Mouse (Mus musculus) brain, embryonic 14.5 days (tissue): ENCODE results near the gene Srebf2.

Experiments
- CTCF ChIP-seq: fragments of 200-500 bp; IDR thresholded peaks from 2 replicates; pipeline ENCODE4 v1.5.1; 2012; ENCODE audit warnings: inconsistent platforms, mild to moderate bottlenecking, moderate library complexity, borderline replicate concordance; ENCODE audit not compliant: insufficient read depth, insufficient read length; ENCODE audit errors: extremely low read depth
- POLR2A ChIP-seq: fragments of 200-500 bp; IDR thresholded peaks from 2 replicates; pipeline ENCODE4 v1.6.1; 2012; ENCODE audit warnings: mild to moderate bottlenecking, inconsistent platforms, borderline replicate concordance; ENCODE audit not compliant: poor library complexity, insufficient read depth, insufficient read length, severe bottlenecking; ENCODE audit errors: extremely low read depth

DNA sequence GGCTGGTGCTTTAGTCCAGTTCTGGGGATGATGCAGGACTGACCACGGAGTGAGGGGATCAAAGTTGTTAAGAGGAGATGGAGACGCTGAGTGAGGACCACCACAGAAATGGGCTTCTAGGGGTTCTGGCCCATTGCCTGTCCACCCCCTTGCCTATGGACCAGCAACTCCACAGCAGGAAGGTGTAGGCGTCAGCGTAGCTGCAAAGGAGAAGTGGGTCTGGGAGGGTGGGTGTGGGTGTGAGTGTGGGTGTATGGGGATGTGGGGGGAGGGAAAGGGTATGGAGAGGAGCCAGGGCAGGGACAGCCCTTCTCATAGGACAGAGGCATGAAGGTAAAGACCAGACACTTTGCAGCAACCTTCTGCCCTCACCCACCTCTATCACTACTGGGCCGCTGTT is 78.8 kb downstream of the Srebf2 start:
- no peak for TF ChIP-seq POLR2A
- TF ChIP-seq CTCF, result no peak
